Mouse (Mus musculus): ENCODE results near the gene Iba57. TPM values are rescaled to one million over a fixed set of nuclear protein-coding genes. Genes with fewer than 3 reads are reported as not detected.

The Iba57 gene
- total RNA-seq, 2 experiments from 2014 or later: 8.9 to 13.1 TPM

DNA sequence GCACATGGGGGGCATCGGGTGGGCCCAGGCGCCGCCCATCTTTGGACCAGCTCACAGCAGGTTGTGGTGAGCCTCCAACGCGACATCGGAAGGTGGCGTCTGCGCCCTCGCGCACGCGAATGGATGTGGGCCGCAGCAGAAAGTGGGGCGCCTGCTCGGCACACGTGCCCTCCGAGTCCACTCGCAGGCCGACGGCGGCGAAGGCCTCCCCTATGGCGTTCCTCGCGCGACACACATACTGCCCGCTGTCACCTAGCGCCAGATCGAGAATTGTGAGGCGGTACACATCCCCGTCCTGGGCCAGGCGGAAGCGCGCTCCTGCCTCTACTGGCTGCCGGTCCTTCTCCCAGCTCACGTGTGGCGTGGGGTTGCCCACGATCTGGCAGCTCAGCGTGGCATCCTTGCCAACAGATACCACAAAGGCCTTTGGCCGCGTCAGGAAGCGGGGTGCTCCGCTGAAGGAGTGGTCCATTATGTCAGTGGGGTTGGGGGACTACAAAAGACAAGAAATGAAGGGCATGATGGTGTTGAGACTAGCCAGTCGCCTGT lies 27.6 kb downstream of the Iba57 start, which contains the start of gene Obscn:
Obscn (minus strand) TSS at position 499 of the 549 bp plus-strand sequence.
- intact Hi-C loops (cut with DNase I): no loop called here
- no peak for DNase-seq

GRCm38 (mm10) chr11:59135051-59135820 lies 28.3 kb downstream of the Iba57 start:
- no peak for DNase-seq
- intact Hi-C loops (cut with DNase I): no loop called here

GRCm38 (mm10) chr11:59134373-59134997 lies 29.1 kb downstream of the Iba57 start:
- no peak for DNase-seq
- intact Hi-C loops (cut with DNase I): no loop called here

GRCm38 (mm10) chr11:59132065-59132464 lies 31.5 kb downstream of the Iba57 start:
- no peak for DNase-seq
- intact Hi-C loops (cut with DNase I): no loop called here

GRCm38 (mm10) chr11:59131348-59131919 lies 32.1 kb downstream of the Iba57 start:
- intact Hi-C loops (cut with DNase I): no loop called here

DNA sequence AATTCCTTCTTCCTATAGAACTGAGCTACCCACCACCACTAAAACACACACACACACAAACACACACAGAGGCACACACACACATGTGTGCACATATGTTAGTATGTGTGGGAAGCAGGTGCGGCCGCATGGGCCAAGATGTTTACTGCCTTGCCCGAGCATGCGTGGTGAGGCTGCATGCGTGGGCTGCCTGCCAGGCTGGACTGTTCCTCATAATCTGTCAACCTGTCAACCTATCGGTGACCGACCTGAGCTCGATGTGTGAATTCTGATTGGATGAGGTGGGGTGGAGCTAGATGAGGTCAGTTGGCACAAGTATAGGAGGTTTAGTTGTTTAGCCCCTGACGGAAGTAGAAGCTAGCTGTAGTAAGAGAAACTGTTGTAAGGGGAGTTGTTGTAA lies 32.8 kb downstream of the Iba57 start:
- peak; percentile 53 for DNase-seq
- intact Hi-C loops (cut with DNase I): no loop called here

More at GRCm38 (mm10) chr11:59131348-59131919, 32.1 kb downstream of the Iba57 start:
- DNase-seq: no peak

- DNase-seq: no peak
- intact Hi-C loops (cut with DNase I): no loop called here
Observed at GRCm38 (mm10) chr11:59105945-59106344, 57.6 kb downstream of the Iba57 start.

Other genes starting within 250 kb of the Iba57 start
- under 1 TPM; 0.20 to 0.40 TPM for gene Btnl10, start 245.8 kb downstream of the Iba57 start, total RNA-seq (2021)
- 100 to 1,000 TPM; 386 to 426 TPM for gene Rnf187, start 224.8 kb downstream of the Iba57 start, total RNA-seq (2021)
- gene Hist3h2ba, start 214.8 kb downstream of the Iba57 start, total RNA-seq (2021): 100 to 1,000 TPM; 299 to 314 TPM
- gene Hist3h2a, start 209.1 kb downstream of the Iba57 start, total RNA-seq (2021): 100 to 1,000 TPM in 1 of 2 experiments, 10 to 100 TPM in 1; 95.0 to 101 TPM
- 1 to 10 TPM; 1.8 to 2.0 TPM for gene Trim17, start 209.1 kb downstream of the Iba57 start, total RNA-seq (2021)
- gene Trim11, start 185.6 kb downstream of the Iba57 start, total RNA-seq (2021): 10 to 100 TPM; 26.0 to 27.0 TPM
- gene Obscn, start 27.3 kb downstream of the Iba57 start, total RNA-seq (2021): 1 to 10 TPM; 4.4 to 4.7 TPM
- under 1 TPM; 0.86 to 0.89 TPM for gene Gjc2, start 19.5 kb upstream of the Iba57 start, total RNA-seq (2021)
- gene Guk1, start 28.5 kb upstream of the Iba57 start, total RNA-seq (2021): 100 to 1,000 TPM in 1 of 2 experiments, 10 to 100 TPM in 1; 93.9 to 107 TPM
- gene Mrpl55, start 38.7 kb upstream of the Iba57 start, total RNA-seq (2021): 10 to 100 TPM; 28.8 to 33.5 TPM
- gene 2310033P09Rik, start 44.6 kb upstream of the Iba57 start, total RNA-seq (2021): 10 to 100 TPM; 15.5 to 18.6 TPM
- 100 to 1,000 TPM; 389 TPM for gene Arf1, start 64.5 kb upstream of the Iba57 start, total RNA-seq (2021)
- gene Wnt3a, start 127.0 kb upstream of the Iba57 start, total RNA-seq (2021): not detected
- 1 to 10 TPM; 3.4 to 4.3 TPM for gene Wnt9a, start 143.2 kb upstream of the Iba57 start, total RNA-seq (2021)
- not detected for gene Prss38, start 211.9 kb upstream of the Iba57 start, total RNA-seq (2021)